Mouse (Mus musculus): Measurements from ENCODE around the gene Mrps21. TPM values are rescaled to one million over a fixed set of nuclear protein-coding genes. Genes with fewer than 3 reads are reported as not detected.
"Not testable (repeated sequence)": the region's sequence is repeated elsewhere in the genome, so short reads cannot be mapped to it uniquely, and the experiment has no call there.

Gene Mrps21
- 283 and 301 TPM in 2 replicates for polyA plus RNA-seq (2015; fragmentation: Nextera tagmentation; extraction: Ambion mirVana)

GRCm38 (mm10) chr3:95871392-95871867 lies at the start of gene Mrps21:
Mrps21 (minus strand) TSS chr3:95871519.
- no peak for TF ChIP-seq EP300 (optimal IDR thresholded peaks at IDR 0.05)
- under 1% methylated on average over 33 of the region's 33 CpGs for WGBS

DNA sequence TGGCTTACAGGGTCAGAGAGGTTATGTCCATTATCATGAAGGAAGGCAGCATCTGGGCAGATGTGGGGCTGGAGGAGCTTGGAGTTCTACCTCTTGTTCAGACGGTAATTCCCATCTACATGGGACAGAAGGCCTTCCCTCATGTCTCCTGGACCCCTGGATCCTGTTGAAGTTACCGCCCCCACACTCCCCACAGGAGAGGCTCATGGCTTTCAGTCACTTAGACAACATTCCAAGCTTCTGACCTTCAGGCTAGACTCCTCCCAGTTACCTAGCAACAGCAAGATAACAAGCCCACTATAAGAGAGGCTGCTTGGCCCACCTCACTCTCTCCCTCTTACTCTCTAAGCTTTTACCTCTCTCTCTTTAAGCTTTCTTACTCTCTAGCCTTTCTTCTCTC lies 49.2 kb upstream of the Mrps21 start:
- H3K27ac ChIP-seq (replicated peaks); DNase-seq (ENCODE audit: low spot score); H3K36me3 ChIP-seq (ENCODE audit: control insufficient read depth, insufficient read depth, low read length); H3K9me3 ChIP-seq (ENCODE audit: control insufficient read depth, low read length); H3K9ac ChIP-seq (ENCODE audit: low read length); H3K4me2 ChIP-seq (replicated peaks; ENCODE audit: low read depth); H3K27me3 ChIP-seq (ENCODE audit: control insufficient read depth, insufficient read depth, low read length); H3K4me1 ChIP-seq (replicated peaks; ENCODE audit: control insufficient read depth, insufficient read depth); ATAC-seq (ENCODE audit: low FRiP score, low TSS enrichment); H3K4me3 ChIP-seq (ENCODE audit: low read depth, low read length): not testable (repeated sequence)
- 63% methylated on average over 2 of the region's 2 CpGs for WGBS

More at GRCm38 (mm10) chr3:95871392-95871867, at the start of gene Mrps21:
- ATAC-seq (ENCODE audit: low FRiP score, low TSS enrichment) (peak; percentile 97), DNase-seq (ENCODE audit: low spot score) (peak; percentile 91)
- Histone ChIP-seq H3K9ac (ENCODE audit: low read length) (peak within 1 kb of the TSS; percentile 74), H3K4me2 (replicated peaks; ENCODE audit: low read depth) (peak within 1 kb of the TSS; percentile 68), H3K36me3 (ENCODE audit: control insufficient read depth, insufficient read depth, low read length) (no peaks in the 10 kb centered on the region), H3K4me3 (ENCODE audit: low read depth, low read length) (peak within 1 kb of the TSS; percentile 62), H3K27ac (replicated peaks) (peak within 1 kb of the TSS; percentile 77), H3K9me3 (ENCODE audit: control insufficient read depth, low read length) (no peaks in the 10 kb centered on the region), H3K4me1 (replicated peaks; ENCODE audit: control insufficient read depth, insufficient read depth) (no peaks in the 10 kb centered on the region), H3K27me3 (ENCODE audit: control insufficient read depth, insufficient read depth, low read length) (no peaks in the 10 kb centered on the region)

GRCm38 (mm10) chr3:95916760-95917159 lies 45.4 kb upstream of the Mrps21 start:
- DNase-seq (ENCODE audit: low spot score) = no peak
- H3K27ac ChIP-seq (replicated peaks) = no peak overlapping the region
- no peaks in the 10 kb centered on the region for H3K36me3 ChIP-seq (ENCODE audit: control insufficient read depth, insufficient read depth, low read length)
- H3K27me3 ChIP-seq (ENCODE audit: control insufficient read depth, insufficient read depth, low read length) = no peaks in the 10 kb centered on the region
- no peaks in the 10 kb centered on the region for H3K9me3 ChIP-seq (ENCODE audit: control insufficient read depth, low read length)
- ATAC-seq (ENCODE audit: low FRiP score, low TSS enrichment) = no peak
- no peak overlapping the region for H3K4me3 ChIP-seq (ENCODE audit: low read depth, low read length)
- WGBS = 67% methylated on average over 7 of the region's 7 CpGs
- H3K9ac ChIP-seq (ENCODE audit: low read length) = no peak overlapping the region
- no peak overlapping the region for H3K4me2 ChIP-seq (replicated peaks; ENCODE audit: low read depth)
- H3K4me1 ChIP-seq (replicated peaks; ENCODE audit: control insufficient read depth, insufficient read depth) = no peaks in the 10 kb centered on the region
- TF ChIP-seq EP300 (optimal IDR thresholded peaks at IDR 0.05) (no peak), CTCF (IDR thresholded peaks at IDR 0.05; ENCODE audit: low read depth) (no peak)

DNA sequence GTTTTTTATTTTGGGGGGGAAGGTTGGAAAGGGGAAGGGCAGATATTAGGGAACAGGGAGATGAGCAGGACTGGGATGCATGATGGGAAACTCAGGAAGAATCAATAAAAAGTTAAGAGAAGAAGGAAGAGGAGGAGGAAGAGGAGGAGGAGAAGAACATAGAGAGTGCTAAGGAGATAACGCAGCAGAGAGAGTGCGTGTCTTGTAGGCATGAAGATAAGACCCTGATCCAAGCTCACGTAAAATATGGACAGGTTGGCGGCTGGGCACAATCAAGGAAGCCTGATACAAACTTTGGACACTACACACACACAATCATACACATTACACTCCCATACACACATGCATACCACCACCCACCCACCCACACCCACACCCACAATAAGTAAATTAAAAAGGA lies 43.4 kb upstream of the Mrps21 start:
- no peak for ATAC-seq (ENCODE audit: low FRiP score, low TSS enrichment)
- Histone ChIP-seq H3K4me3 (ENCODE audit: low read depth, low read length) (no peak overlapping the region), H3K4me2 (replicated peaks; ENCODE audit: low read depth) (no peak overlapping the region), H3K36me3 (ENCODE audit: control insufficient read depth, insufficient read depth, low read length) (no peaks in the 10 kb centered on the region), H3K9ac (ENCODE audit: low read length) (no peak overlapping the region), H3K27ac (replicated peaks) (no peak overlapping the region), H3K4me1 (replicated peaks; ENCODE audit: control insufficient read depth, insufficient read depth) (no peaks in the 10 kb centered on the region), H3K27me3 (ENCODE audit: control insufficient read depth, insufficient read depth, low read length) (no peaks in the 10 kb centered on the region), H3K9me3 (ENCODE audit: control insufficient read depth, low read length) (no peaks in the 10 kb centered on the region)
- 75% methylated on average over 4 of the region's 4 CpGs for WGBS
- TF ChIP-seq EP300 (optimal IDR thresholded peaks at IDR 0.05) (no peak), CTCF (IDR thresholded peaks at IDR 0.05; ENCODE audit: low read depth) (no peak)
- DNase-seq (ENCODE audit: low spot score) = no peak

GRCm38 (mm10) chr3:95907613-95908012 lies 36.3 kb upstream of the Mrps21 start:
- H3K4me3 ChIP-seq (ENCODE audit: low read depth, low read length) = no peak overlapping the region
- TF ChIP-seq CTCF (IDR thresholded peaks at IDR 0.05; ENCODE audit: low read depth) (no peak), EP300 (optimal IDR thresholded peaks at IDR 0.05) (no peak)
- WGBS = 48% methylated on average over 4 of the region's 4 CpGs
- H3K9ac ChIP-seq (ENCODE audit: low read length) = no peak overlapping the region
- no peaks in the 10 kb centered on the region for H3K36me3 ChIP-seq (ENCODE audit: control insufficient read depth, insufficient read depth, low read length)
- no peaks in the 10 kb centered on the region for H3K27me3 ChIP-seq (ENCODE audit: control insufficient read depth, insufficient read depth, low read length)
- H3K4me2 ChIP-seq (replicated peaks; ENCODE audit: low read depth) = no peak overlapping the region
- H3K27ac ChIP-seq (replicated peaks) = no peak overlapping the region
- ATAC-seq (ENCODE audit: low FRiP score, low TSS enrichment) (no peak), DNase-seq (ENCODE audit: low spot score) (no peak)
- H3K4me1 ChIP-seq (replicated peaks; ENCODE audit: control insufficient read depth, insufficient read depth) = peaks cover 5% of the 10 kb centered on the region; the same call in 1 of the 2 replicates
- H3K9me3 ChIP-seq (ENCODE audit: control insufficient read depth, low read length) = no peaks in the 10 kb centered on the region

GRCm38 (mm10) chr3:95906860-95907259 lies 35.5 kb upstream of the Mrps21 start:
- peak overlapping the region; percentile 36 for H3K4me3 ChIP-seq (ENCODE audit: low read depth, low read length)
- H3K9ac ChIP-seq (ENCODE audit: low read length) = no peak overlapping the region
- peak overlapping the region; percentile 58 for H3K4me2 ChIP-seq (replicated peaks; ENCODE audit: low read depth)
- ATAC-seq (ENCODE audit: low FRiP score, low TSS enrichment) (no peak), DNase-seq (ENCODE audit: low spot score) (peak; percentile 56)
- H3K27ac ChIP-seq (replicated peaks) = no peak overlapping the region
- H3K36me3 ChIP-seq (ENCODE audit: control insufficient read depth, insufficient read depth, low read length) = no peaks in the 10 kb centered on the region
- TF ChIP-seq CTCF (IDR thresholded peaks at IDR 0.05; ENCODE audit: low read depth) = peak; percentile 90
- no peak for TF ChIP-seq EP300 (optimal IDR thresholded peaks at IDR 0.05)
- H3K9me3 ChIP-seq (ENCODE audit: control insufficient read depth, low read length) = no peaks in the 10 kb centered on the region
- peaks cover 5% of the 10 kb centered on the region; the same call in 1 of the 2 replicates for H3K4me1 ChIP-seq (replicated peaks; ENCODE audit: control insufficient read depth, insufficient read depth)
- WGBS = under 1% methylated on average over 12 of the region's 12 CpGs
- no peaks in the 10 kb centered on the region for H3K27me3 ChIP-seq (ENCODE audit: control insufficient read depth, insufficient read depth, low read length)

All from stomach, postnatal 0 days (tissue).